Mouse (Mus musculus) c-Kit-positive CD71-positive TER-119-positive erythroid progenitor cells, embryonic 14.5 days (primary cell): Measurements from ENCODE around the gene Ralgapb.

ENCODE experiments used
- DNase-seq: peaks from one replicate; pipeline ENCODE4 v3.0.0-alpha.2; 2013; ENCODE audit warnings: low spot score

Ralgapb gene

DNA sequence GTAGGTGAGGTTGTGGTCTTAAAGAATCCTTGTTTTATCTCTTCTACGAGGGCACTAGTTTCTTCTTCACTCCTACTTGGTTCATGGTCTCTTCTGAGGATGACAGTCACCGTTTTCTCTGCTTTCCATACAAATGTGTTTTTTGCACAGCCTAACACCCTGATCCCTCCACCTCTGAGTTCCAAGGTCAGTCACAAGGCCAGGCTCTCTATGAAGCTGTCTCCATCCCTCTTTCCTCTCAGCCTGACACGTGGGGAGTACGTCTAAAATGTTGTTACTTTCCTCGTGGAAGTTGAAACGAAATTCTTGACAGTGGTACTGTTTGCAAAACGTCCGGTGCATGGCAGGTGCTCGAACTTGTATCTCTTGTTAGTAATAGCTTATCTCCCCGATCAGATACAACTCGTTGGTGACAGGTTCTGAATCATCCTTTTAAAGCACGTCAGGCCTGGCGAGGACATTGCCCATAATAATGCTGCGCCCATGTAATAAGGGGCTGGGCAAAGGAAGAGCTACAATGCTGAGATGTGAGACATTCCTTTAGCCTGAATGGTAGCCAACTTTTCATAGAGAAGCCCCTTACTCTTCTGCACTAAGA, 552 bp upstream of the Ralgapb start:
- no peak for DNase-seq

DNA sequence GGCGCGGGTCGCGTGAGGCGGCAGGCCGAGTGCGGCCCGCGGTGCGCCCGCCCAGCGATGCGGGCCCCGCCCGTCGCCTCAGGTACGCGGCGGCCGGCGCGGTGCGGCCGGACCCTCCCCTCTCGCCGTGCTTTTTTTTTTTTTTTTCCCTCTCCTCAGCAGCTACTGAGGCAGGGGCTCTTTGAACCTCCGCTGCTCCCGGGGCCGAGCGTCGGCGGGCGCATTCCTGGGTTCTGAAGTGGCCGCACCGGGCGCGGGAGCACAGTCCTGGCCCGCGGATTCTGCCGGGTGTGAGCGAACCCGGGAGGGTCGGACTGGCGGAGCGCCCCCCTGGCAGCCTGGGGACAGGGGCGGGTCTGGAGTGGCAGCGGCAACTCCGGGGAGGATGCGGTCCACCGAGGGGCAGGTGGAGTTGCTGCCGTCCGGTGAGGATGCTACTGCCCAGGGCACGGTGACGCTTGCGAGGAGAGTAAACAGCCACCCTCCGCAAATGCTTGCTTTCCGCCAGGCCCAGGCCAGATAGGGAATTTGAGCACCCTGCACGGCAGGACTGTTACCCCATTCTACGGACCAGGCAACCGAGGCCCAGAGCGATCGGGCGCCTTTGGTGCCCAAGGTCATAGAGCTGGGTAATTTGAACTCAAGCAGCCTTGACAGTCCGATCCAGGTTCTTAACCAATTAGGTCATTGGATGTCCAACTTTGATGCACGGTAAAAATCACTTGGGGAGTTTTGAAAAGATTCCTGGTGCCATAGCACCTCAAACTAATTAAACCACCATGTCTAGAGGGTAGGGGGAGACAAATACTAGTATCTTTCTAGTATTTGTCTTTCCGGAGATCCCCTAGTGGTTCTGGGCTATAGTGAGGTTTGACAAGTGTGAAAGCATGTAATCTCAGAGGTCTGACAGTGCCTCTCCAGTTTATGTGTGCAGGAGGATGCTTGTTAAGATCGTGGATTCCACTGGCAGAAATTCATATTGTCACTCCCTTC, 670 bp downstream of the Ralgapb start:
- DNase-seq, result peak; percentile 19

DNA sequence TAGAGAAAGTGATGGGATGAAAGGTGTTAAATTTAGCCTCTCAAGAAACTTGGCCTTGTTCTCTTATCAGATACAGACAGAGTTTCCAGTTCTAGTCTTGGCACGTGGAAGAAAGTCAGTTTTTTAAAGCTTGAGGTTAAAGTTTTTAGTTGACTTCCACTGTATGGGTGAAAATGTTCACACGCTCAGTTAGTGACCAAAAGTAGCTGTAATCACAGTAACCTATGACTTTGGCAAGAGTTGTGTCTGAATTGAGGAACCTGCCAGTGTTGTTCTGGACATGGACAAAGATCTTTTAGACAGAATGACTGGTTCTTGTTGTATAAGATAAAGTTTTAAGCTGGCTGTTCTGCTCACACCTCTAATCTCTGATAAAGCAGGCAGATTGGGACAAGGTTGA, 3.6 kb downstream of the Ralgapb start:
- no peak for DNase-seq

DNA sequence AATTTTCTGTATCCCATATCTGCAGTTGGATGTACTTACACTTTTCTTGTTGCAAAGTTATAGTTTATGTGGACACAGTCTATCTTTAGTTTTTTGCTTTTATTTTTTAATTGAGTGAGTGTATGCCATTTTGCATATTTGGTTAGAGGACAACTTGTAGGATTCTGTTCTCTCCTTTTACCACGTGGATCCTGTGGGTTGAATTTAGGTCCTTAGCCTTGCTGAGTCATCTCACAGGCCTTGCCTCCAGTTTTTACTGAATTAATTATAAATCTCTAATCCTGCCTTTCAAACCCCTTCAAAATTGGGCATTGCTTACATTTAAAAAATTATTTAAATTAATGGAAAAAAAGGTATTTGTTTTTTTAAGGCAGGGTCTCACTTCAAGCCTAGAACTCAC, 6.2 kb downstream of the Ralgapb start:
- no peak for DNase-seq

DNA sequence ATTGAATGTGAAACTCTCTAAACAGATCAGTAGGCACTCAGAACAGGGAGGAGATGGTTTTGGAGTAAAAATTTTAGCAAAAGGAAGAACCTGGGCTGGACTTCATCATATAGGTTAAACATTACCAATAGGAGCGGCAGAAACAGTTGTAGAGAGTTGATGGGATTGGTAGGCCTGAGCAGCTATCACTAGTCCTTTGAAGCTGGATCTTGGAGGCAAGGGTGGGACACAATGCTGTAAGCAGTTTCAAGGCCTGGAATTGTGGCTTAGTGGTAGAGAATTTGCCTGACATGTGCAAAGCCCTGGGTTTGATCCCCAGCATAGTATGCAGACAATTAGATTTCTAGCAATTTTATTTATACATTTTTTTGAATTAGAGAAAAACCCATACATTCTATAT, 9.0 kb downstream of the Ralgapb start:
- no peak for DNase-seq

DNA sequence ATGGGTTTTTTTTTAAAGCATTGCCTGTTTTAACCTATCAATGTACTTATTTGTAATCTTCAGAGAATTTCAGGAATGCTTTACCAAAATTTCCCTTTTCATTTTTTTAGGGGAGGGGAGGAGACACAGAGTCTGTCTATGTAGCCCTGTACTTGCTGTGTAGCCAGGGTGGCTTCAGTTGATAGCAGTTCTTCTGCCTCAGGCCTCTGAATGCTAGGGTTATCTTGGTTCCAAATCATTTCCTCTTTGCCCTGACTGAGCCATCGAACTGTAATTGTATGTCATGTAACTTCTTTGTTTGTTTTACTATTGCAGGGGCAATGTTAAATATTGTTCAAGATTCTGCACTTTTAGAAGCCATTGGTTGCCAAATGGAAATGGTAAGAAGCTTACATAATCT, 36.2 kb downstream of the Ralgapb start:
- no peak for DNase-seq

DNA sequence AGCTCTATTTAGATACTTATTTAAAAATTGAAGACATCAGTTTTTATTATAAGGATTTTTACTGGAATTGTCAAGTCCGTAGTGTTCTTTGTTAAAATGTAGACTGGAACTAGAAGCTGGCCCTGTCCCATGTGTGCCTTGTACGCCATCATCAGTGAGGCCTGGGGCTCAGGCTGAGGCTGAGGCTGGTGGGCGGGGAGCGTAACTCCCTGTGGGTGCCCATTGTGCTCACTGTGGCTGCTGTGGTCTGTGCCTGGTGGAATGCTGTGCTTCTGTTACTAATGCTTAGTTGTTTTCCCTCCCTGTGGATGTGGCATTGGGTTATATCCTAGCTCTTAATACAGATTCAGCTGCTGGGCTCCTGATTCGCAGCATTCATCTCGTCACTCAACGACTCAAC, 40.2 kb downstream of the Ralgapb start:
- DNase-seq, result no peak

DNA sequence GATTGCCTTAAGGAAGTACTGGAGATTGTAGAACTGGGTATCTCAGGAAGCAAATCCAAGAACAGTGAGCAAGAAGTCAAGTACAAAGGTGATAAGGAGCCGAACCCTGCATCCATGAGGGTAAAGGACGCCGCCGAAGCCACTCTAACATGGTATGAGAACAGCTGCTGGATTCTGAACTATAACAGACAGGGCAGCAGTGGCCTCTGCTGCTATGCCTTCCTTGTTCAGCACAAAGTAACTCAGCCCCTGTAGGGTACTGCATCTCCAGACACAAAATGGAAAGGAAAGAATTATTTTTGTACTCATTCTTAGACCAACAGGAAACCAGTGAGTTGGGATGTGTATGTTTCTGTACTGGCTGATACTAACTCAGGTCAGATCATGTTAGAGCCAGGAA, 46.8 kb downstream of the Ralgapb start:
- DNase-seq, result no peak

DNA sequence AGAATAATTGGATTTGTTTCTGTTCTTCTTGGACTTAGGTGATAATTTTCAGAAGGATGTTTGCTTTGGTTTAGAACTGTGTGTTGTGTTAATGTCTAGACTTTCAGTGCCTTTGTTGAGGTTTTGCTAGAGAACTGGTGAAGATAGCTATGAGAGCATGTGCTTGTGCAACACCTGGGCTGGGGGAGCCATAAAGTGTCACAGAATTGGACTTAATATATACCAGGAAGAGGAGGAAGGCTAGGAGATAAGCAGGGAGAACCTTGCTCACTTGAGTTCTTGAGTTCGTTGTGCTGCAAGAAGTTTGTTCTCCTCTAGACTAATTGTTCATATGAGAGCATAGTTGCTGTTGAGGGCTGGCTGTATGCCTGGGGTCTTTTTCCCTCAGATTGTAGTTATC, 48.0 kb downstream of the Ralgapb start:
- no peak for DNase-seq

DNA sequence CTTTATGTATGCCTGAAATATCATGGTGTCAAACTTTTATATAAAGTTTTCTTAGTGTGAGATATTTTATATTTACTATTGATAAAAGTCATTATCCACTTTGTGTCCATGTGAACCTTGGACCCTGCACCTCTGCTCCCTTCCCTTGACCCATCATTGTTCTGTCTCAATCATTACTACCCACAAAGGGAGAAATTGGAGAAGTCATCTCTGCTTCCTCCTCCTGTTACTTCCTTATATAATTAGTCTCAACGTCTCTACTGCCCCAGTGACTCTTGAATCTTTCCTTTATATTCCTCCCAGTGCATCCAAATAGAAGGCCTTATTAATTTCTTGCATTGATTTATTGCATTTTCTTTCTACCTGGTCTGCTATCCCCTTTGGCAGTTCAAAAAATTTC, 52.8 kb downstream of the Ralgapb start:
- no peak for DNase-seq

DNA sequence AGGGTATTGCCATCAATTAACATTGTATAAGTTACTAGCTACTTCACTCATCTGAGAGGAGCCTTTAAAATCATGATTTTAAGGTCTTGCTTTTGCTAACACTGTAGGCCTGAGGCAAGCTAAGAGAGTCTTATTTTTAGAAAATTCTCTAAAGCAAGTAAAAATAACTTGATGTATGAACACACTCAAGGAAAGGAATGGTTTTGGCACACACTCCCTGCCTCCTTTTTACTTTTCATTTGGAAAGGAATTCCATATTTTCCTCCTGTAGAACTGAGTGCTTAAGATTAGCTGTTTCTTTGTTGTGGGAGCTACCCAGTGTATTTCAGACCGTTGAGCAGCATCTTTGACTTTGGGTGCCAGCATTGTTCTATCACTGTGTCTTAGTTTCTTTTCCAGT, 64.5 kb downstream of the Ralgapb start:
- no peak for DNase-seq

DNA sequence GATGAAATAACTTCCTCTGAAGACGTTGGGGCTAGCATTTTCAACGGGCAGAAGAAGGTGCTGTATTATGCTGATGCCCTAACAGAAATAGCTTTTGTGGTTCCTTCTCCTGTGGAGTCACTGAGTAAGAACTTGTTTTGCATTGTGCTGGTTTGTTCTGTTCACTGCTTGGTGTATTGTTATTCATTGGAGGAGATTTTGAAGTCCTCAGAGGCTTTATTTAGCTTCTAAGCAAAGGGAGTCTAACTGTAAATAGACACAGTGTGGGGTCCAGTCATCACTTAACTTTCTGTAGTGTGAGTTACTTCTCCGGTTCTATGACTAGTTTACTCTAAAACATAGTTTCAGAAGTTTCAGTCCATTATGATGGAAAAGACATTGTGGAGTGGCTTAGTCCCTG, 68.0 kb downstream of the Ralgapb start:
- DNase-seq, result no peak

DNA sequence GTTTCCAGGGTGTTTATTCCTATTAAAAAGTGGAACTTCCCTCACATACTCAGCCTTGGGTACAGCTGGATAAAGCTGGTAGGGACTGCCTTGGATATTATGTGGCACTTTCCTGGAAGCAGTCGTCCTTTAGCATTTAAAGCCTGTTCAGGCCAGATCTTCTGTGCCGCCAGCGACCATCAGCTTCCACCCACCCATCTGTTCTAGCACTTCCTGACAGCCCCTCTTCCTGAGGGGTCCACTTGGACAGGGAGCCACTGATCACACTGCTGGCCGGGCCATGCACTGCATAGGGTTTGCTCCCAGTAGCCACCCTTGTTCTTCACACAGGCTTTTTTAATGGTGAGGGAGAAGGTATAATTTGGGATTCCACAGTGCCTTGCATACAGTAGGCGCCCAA, 88.8 kb downstream of the Ralgapb start:
- DNase-seq, result no peak

DNA sequence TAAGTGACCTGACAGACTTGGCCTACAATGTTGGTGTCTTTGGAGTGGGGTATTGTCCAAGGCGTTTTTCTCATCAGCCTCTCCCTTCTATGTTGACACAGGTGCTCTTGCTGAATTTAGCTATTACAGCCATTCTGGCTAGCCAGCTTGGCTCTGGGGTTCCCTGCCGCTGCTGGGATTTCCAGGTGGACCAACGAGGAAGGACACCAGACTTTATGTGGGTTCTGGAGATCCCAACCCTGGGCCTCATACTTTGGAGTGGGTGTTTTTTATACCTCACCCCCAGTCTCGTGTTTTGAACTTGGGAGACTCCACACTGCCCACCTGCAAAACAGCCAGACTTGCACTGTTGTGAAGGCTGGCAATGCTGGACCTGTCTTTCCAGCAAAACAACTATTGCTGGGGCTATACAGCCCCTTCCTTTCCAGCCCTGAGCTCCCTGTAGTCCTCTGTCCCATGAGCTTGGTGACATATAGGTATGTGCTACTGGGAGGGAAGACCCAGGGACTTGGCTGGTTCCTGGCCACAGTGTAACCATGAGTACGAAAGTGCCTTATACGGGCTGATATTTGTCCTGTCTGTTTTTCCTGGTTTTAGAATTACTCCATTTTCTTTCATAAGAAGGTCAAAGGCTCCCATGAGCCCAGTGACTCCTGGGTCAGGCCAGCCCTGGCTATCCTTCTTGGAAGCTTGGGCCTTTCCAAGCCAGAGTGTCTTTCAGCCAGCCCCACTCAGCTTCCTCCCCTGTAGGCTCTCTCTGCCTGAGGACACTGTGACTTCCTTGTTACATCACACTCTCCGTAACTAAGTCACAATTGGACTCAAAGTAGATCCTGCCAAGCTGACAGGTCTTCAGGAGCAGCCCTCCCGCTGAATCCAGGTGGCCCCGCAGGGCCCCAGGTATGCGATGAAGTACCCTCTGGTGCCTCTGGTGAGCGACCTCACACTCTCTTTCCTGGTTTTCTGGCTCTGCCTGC, 92.5 kb downstream of the Ralgapb start, which contains the start of gene Adig:
Adig (plus strand) TSS at position 777 of the 977 bp plus-strand sequence.
- DNase-seq, result no peak

DNA sequence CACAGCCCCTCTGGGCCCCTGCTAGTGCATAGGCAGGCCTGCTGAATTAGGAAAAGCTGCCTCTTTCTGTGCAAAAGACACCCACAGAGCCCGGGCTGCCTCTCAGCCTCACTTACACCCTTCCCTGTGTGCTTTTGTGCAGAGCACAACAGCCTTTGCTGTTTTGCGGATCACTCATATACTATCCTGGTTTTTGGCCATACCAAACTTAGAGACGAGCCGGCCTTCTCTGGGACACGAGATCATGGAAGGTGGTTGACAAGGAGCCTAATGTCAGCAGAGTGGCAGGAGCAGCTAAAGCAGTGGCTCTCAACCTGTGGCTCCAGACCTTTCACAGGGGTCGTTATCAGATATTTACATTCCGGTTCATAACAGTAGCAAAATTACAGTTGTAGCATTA, 93.6 kb downstream of the Ralgapb start:
- DNase-seq, result no peak

DNA sequence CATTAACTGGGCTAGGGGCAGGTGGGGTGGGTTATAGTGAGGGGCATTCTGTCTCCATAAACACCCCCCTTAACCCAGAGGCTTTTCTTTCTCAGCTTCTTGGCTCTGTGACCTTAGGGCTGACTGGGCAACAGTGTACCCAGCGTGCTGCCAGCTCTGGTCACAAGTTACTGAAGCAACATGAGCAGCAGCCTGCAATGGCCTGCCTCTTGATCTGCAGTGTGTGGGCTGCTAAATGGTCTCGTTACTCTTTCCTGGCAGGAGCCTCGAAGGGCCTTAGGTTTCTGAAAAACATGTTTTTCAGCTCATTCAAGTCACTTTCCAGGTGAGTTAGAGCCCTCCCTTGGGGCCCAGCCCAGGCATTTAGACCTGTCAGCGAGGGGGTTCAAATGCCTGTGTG, 94.0 kb downstream of the Ralgapb start:
- no peak for DNase-seq

DNA sequence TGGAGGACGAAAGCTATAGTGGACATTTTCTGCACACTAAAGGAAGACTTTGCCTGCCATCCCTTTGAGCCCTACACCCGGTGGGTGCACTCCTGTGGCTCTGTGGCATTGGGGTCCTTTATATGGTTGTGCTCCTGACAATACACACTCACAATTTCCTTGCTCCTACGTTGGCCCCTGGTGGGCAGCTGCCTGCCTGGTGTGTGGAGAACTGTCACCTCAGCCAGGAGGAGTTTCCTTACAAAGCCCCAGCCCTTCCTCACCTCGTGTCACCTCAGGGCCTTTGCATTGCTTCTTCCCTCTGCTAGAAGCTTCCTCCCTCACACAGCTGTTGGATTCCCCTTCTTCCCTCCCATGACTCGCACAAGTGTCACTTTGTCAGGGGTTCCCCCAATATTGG, 96.8 kb downstream of the Ralgapb start:
- DNase-seq, result no peak

DNA sequence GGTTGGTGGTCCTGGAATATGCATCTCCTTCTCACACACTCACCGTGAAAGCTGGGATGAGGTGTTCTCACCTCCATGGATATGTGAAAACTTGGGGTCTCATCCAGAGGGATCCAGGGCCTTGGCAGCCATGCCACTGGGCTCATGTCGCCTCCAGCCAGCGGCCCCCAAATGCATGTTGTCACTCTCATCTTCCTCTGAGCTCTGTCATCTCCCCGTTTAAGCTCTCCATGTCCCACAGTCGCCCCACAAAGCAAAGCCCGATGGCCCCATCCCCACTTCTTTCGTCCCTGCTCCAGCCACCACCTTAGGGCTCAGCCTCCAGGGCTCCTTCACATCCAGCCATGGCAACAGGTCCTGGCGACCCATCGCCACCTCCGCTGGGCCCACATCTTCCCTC, 97.4 kb downstream of the Ralgapb start:
- no peak for DNase-seq

DNA sequence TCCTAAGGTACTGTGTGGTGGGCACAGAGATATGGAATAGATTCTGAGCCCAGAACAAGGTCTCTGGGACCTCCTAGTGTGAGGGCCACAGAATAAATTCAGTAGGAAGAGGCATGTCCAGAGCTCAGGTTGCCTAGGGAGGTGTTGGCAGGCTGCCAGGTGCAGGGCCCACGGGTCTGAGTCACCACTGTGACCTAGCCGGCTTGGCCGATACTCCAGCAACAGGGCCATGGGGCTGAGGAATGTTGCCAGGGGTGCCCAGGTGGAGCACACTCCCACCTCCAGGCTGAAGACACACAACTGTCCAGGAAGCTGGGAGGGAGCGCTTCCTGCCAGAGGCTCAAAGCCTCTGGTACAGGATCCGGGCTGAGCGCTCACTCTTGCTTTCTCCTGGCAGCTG, 101.0 kb downstream of the Ralgapb start:
- no peak for DNase-seq

DNA sequence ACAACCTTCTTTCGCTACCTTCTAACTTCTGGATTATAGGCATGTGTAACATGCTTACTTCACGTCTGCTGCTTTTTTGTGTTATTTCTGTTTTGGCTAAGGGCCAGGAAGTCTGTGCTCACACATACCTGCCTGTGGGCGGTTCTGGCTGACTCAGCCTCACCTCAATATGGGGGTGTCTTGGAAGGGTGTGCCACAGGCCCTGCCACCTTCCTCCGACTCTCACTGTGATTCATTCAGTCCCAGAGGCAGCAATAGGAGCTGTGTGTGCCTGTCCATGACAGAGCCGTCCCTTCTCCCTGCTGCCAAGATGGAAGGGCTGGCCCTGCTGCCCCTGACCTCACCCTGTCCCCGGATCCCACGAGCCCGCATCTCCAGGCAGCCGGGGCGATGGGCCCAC, 102.9 kb downstream of the Ralgapb start, which contains the start of gene Arhgap40:
Arhgap40 (plus strand) TSS at position 269 of the 400 bp plus-strand sequence.
- DNase-seq, result no peak

DNA sequence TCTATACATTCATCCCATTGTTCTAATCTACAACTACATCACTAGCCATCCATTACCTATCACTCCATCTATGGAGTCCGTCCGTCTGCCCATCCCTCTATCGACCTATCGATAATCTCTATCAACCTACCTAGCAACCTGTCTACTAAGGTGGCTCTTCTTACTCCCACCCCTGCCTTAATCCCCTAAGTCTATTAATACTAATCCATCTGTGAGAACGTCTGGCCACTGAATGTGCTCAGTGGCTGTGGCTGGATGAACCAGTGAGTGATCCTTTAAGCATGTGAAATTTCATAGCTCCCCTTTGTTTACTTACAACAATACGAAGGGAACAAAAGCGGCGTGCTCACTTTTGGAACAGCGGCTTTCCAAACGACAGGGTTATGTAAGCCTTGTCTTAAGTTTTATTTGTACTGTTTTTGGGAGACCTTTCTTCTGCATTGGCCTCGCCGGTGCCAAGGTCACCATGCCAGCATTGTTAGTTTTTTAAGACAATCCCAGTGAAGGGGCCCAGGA, 104.2 kb downstream of the Ralgapb start:
- DNase-seq, result no peak

DNA sequence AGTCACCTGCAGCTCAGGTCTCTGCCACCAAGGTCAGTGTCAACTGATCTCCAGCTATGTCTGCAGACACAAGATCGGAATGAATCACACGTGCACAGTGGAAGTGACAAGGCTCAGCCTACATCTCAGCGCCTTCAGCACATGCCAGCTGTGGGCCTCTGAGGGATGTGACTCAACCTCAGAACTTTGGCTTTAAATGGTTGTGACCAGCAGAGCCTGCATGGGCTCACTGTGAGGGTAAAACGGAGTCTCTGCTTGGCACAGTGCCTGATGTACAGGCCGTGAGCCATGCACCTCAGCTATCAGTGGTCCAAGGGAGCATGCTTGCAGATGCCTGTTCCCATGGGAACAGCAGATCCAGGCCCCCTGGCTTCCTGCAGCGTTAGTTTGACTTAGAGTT, 108.9 kb downstream of the Ralgapb start:
- DNase-seq, result no peak
